Mouse (Mus musculus): ENCODE results near the gene Krtap13-1. TPM values are rescaled to one million over a fixed set of nuclear protein-coding genes. Genes with fewer than 3 reads are reported as not detected.
"Not testable (repeated sequence)": the region's sequence is repeated elsewhere in the genome, so short reads cannot be mapped to it uniquely, and the experiment has no call there.

Gene Krtap13-1
- polyA plus RNA-seq, 1 experiment from 2014 or later: not detected

DNA sequence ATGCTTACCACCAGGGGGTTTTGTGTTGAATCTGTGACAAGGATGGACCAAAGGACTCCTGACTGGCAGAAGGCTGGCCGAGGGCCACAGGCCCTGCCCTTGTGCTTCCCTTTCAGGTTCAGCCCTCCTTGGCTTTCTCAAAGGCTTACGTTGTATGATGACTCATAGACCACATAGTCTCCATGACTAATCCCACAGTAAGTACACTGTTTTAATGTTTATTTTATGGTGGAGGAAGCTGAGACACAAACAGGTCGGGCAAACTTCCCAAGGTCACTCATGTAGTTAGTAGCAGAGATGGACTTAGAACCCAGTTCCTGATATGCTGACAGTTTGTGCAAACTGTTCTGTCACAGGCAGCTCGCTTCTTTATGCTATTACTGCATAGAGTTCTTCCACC is 17.9 kb upstream of the Krtap13-1 start:
- WGBS (ENCODE audit: insufficient replicate concordance): 46% methylated on average over 4 of the region's 4 CpGs
- Histone ChIP-seq H3K27ac (ENCODE audit: low read depth) (no peak overlapping the region), H3K36me3 (replicated peaks; ENCODE audit: insufficient read depth, low read length) (no peaks in the 10 kb centered on the region), H3K9me3 (ENCODE audit: low read length) (no peaks in the 10 kb centered on the region), H3K9ac (replicated peaks) (no peak overlapping the region), H3K4me3 (ENCODE audit: low read depth, low read length) (no peak overlapping the region), H3K4me1 (ENCODE audit: insufficient read depth) (no peaks in the 10 kb centered on the region), H3K4me2 (ENCODE audit: low read depth, low read length) (no peak overlapping the region), H3K27me3 (ENCODE audit: insufficient read depth, low read length) (no peaks in the 10 kb centered on the region)
- DNase-seq: peak; percentile 33
- TF ChIP-seq CTCF (IDR thresholded peaks at IDR 0.05; ENCODE audit: low read depth): peak; percentile 21; the same call in 1 of the 2 replicates
- no peak for TF ChIP-seq EP300 (IDR thresholded peaks at IDR 0.05; ENCODE audit: low read depth)
- ATAC-seq: peak; percentile 93

DNA sequence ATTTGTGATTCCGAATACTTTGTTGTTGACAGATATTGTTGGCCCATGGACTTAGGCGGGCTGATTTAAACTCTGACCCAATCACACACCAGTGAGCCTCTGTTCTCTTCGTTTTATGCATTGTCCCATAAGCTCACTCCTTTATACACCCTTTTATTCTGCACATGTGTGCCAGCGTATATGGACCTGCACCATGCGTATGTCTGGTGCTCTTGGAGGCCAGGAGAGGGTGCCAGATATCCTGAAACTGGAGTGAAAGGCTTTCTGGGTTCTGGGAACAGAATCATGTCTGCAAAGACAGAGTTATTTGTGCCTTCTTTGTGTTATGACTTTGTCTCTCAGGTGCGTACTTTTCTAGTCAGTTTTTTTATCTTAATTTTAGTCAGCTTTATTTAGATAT is 17.4 kb upstream of the Krtap13-1 start:
- no peaks in the 10 kb centered on the region for H3K27me3 ChIP-seq (ENCODE audit: insufficient read depth, low read length)
- DNase-seq (no peak), ATAC-seq (peak; percentile 70)
- H3K9me3 ChIP-seq (ENCODE audit: low read length): no peaks in the 10 kb centered on the region
- H3K4me3 ChIP-seq (ENCODE audit: low read depth, low read length): no peak overlapping the region
- H3K4me2 ChIP-seq (ENCODE audit: low read depth, low read length): no peak overlapping the region
- H3K27ac ChIP-seq (ENCODE audit: low read depth): no peak overlapping the region
- no peaks in the 10 kb centered on the region for H3K36me3 ChIP-seq (replicated peaks; ENCODE audit: insufficient read depth, low read length)
- H3K4me1 ChIP-seq (ENCODE audit: insufficient read depth): no peaks in the 10 kb centered on the region
- TF ChIP-seq EP300 (IDR thresholded peaks at IDR 0.05; ENCODE audit: low read depth) (no peak), CTCF (IDR thresholded peaks at IDR 0.05; ENCODE audit: low read depth) (peak; percentile 64)
- H3K9ac ChIP-seq (replicated peaks): no peak overlapping the region
- WGBS (ENCODE audit: insufficient replicate concordance): 68% methylated on average over 6 of the region's 6 CpGs

DNA sequence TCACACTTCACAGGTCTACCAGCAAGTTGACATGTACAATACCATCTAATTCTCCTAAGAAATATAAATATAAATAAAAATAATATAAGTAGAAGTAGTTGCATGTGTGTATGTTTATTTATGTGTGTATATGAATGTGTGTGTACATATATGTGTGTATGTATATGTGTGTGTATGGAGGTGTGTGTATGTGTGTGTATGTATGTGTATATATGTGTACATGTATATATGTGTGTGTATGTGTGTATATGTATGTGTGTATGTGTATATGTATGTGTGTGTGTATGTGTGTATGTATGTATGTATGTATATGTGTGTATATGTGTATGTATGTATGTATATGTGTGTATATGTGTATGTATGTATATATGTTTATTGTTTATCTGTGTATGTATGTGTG is 12.1 kb upstream of the Krtap13-1 start:
- H3K4me2 ChIP-seq (ENCODE audit: low read depth, low read length): no peak overlapping the region
- no peaks in the 10 kb centered on the region for H3K27me3 ChIP-seq (ENCODE audit: insufficient read depth, low read length)
- H3K4me3 ChIP-seq (ENCODE audit: low read depth, low read length): no peak overlapping the region
- H3K4me1 ChIP-seq (ENCODE audit: insufficient read depth): no peaks in the 10 kb centered on the region
- H3K27ac ChIP-seq (ENCODE audit: low read depth): no peak overlapping the region
- TF ChIP-seq EP300 (IDR thresholded peaks at IDR 0.05; ENCODE audit: low read depth) (no peak), CTCF (IDR thresholded peaks at IDR 0.05; ENCODE audit: low read depth) (no peak)
- no peak for ATAC-seq
- H3K9ac ChIP-seq (replicated peaks): no peak overlapping the region
- no peaks in the 10 kb centered on the region for H3K9me3 ChIP-seq (ENCODE audit: low read length)
- no peak for DNase-seq
- H3K36me3 ChIP-seq (replicated peaks; ENCODE audit: insufficient read depth, low read length): no peaks in the 10 kb centered on the region

DNA sequence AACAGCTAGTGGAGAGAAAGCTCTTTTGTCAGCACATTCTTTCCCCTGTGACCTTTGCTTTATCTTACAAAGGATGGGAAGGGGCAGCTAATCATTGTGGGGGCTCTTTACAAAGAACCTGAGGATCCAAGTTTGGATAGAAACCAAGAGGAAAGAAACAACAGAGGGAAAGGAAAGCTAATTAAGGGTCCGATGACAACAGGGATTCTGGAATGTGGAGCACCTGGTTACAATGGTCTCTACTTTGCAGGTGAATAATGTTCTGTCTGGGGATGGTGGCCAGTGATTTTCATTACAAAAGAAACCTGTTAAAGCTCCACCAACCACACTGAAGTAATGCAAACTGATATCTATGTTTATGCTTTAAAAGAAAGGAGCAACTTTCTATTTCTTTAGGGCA is 8.6 kb upstream of the Krtap13-1 start:
- no peak overlapping the region for H3K4me3 ChIP-seq (ENCODE audit: low read depth, low read length)
- no peaks in the 10 kb centered on the region for H3K36me3 ChIP-seq (replicated peaks; ENCODE audit: insufficient read depth, low read length)
- H3K27ac ChIP-seq (ENCODE audit: low read depth): no peak overlapping the region
- H3K4me1 ChIP-seq (ENCODE audit: insufficient read depth): no peaks in the 10 kb centered on the region
- 29% methylated on average over 1 of the region's 1 CpGs for WGBS (ENCODE audit: insufficient replicate concordance)
- DNase-seq (no peak), ATAC-seq (no peak)
- H3K9ac ChIP-seq (replicated peaks): no peak overlapping the region
- TF ChIP-seq CTCF (IDR thresholded peaks at IDR 0.05; ENCODE audit: low read depth) (no peak), EP300 (IDR thresholded peaks at IDR 0.05; ENCODE audit: low read depth) (no peak)
- no peaks in the 10 kb centered on the region for H3K9me3 ChIP-seq (ENCODE audit: low read length)
- no peaks in the 10 kb centered on the region for H3K27me3 ChIP-seq (ENCODE audit: insufficient read depth, low read length)
- no peak overlapping the region for H3K4me2 ChIP-seq (ENCODE audit: low read depth, low read length)

DNA sequence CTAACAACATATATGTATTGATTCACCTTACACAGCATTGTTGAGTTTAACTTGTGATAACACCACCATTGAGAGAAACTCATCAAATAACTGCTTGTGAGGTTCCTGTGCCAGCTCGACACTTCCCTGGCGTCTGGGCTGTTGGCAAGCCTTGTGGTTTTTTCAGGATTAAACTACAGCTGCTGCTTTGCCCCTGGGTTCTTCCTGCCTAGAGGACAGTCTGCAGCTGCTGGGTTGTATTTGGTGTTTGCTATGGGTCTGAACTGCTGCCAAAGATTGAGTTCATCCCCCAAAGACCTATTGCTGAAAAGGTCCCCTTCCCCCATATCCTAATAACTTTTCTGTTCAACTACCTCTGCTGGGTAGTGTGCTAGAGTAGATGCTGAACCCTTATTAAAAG is 6.7 kb downstream of the Krtap13-1 start:
- H3K27ac ChIP-seq (ENCODE audit: low read depth): no peak overlapping the region
- no peak overlapping the region for H3K4me2 ChIP-seq (ENCODE audit: low read depth, low read length)
- no peak for TF ChIP-seq CTCF (IDR thresholded peaks at IDR 0.05; ENCODE audit: low read depth)
- no peak for TF ChIP-seq EP300 (IDR thresholded peaks at IDR 0.05; ENCODE audit: low read depth)
- ATAC-seq (no peak), DNase-seq (no peak)
- H3K4me1 ChIP-seq (ENCODE audit: insufficient read depth): no peaks in the 10 kb centered on the region
- no peak overlapping the region for H3K4me3 ChIP-seq (ENCODE audit: low read depth, low read length)
- no peak overlapping the region for H3K9ac ChIP-seq (replicated peaks)
- H3K9me3 ChIP-seq (ENCODE audit: low read length): no peaks in the 10 kb centered on the region
- H3K36me3 ChIP-seq (replicated peaks; ENCODE audit: insufficient read depth, low read length): no peaks in the 10 kb centered on the region
- 38% methylated on average over 2 of the region's 2 CpGs for WGBS (ENCODE audit: insufficient replicate concordance)
- no peaks in the 10 kb centered on the region for H3K27me3 ChIP-seq (ENCODE audit: insufficient read depth, low read length)

DNA sequence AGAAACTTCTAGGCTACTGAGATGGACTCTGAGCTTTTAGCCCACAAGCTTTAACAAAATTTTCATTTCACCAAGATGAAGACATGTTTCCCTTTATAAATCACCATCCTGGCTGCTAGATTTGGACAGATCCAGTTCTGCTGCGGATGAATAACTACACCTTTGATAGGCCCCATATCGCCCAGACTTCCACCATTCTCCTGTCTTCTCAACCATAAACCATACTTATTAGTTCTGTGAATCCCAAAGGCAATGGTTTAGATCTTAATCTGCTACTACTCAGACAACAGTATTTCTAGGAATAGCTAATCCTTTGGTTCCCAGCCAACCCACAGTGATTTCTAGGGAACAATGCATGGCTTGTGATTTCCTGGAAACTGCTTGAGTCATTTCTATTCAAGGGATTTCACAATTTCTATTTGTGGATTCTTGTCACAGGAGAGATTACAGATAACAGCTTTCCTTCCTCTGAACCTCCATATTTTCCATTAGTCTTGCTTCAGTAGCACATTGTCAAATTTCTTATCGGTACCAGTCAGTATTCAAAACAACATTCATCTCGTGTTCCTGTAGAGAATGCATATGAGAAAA is 16.2 kb downstream of the Krtap13-1 start:
- DNase-seq: no peak
- no peaks in the 10 kb centered on the region for H3K27me3 ChIP-seq (ENCODE audit: insufficient read depth, low read length)
- ATAC-seq: no peak

DNA sequence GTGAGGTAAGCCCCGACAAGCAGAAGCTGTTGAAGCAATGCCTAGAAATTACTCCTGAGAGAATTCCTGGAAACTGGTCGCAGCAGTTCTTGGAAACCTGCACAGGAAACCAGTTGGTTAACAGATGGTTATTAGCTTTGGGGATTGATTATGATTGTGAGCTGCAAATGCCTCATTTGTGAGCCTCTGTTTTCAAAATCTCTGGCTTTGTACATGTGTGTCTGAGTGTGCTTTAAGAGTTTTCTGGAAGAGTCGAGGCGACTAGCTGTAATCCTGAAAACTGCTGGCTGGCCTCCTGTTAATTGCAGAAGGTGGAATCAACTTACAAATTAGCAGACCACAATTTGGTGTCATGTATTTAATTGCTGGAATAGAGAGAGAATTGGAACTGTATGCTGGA is 19.3 kb downstream of the Krtap13-1 start:
- H3K9me3 ChIP-seq (ENCODE audit: low read length): no peaks in the 10 kb centered on the region
- H3K27ac ChIP-seq (ENCODE audit: low read depth): no peak overlapping the region
- H3K4me1 ChIP-seq (ENCODE audit: insufficient read depth): no peaks in the 10 kb centered on the region
- no peak overlapping the region for H3K9ac ChIP-seq (replicated peaks)
- no peak for ATAC-seq
- H3K4me2 ChIP-seq (ENCODE audit: low read depth, low read length): no peak overlapping the region
- no peak for TF ChIP-seq EP300 (IDR thresholded peaks at IDR 0.05; ENCODE audit: low read depth)
- DNase-seq: no peak
- no peak overlapping the region for H3K4me3 ChIP-seq (ENCODE audit: low read depth, low read length)
- WGBS (ENCODE audit: insufficient replicate concordance): 68% methylated on average over 4 of the region's 4 CpGs
- H3K27me3 ChIP-seq (ENCODE audit: insufficient read depth, low read length): no peaks in the 10 kb centered on the region
- H3K36me3 ChIP-seq (replicated peaks; ENCODE audit: insufficient read depth, low read length): no peaks in the 10 kb centered on the region

More for the DNA sequence above, 16.2 kb downstream of the Krtap13-1 start:
- Histone ChIP-seq H3K4me2 (ENCODE audit: low read depth, low read length) (no peak overlapping the region), H3K4me1 (ENCODE audit: insufficient read depth) (no peaks in the 10 kb centered on the region), H3K9me3 (ENCODE audit: low read length) (no peaks in the 10 kb centered on the region), H3K27ac (ENCODE audit: low read depth) (no peak overlapping the region), H3K4me3 (ENCODE audit: low read depth, low read length) (no peak overlapping the region), H3K9ac (replicated peaks) (no peak overlapping the region), H3K36me3 (replicated peaks; ENCODE audit: insufficient read depth, low read length) (no peaks in the 10 kb centered on the region)
- WGBS (ENCODE audit: insufficient replicate concordance): 61% methylated on average over 4 of the region's 4 CpGs
- TF ChIP-seq CTCF (IDR thresholded peaks at IDR 0.05; ENCODE audit: low read depth) (no peak), EP300 (IDR thresholded peaks at IDR 0.05; ENCODE audit: low read depth) (peak; percentile 69)

DNA sequence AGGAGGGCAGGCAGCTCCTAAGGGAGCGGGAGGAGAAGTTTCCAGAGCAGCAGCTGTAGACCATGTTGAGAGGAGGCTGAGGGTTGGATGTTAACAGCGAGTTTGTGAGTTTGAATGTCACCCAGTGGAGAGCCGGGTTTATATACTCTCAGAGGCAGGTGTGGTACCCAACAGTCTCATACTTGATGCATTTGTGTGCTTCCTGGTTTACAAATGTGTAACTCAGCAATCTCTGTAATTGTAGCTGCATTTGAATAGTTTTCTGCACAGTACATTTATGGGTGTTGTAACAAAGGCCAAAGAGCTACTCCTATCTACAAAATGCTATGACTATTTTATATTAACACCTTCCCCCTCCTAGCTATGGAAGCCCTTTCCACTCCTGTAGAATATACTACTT is 22.9 kb downstream of the Krtap13-1 start, which contains the start of gene Krtap13:
Gene Krtap13, minus strand, starts transcription at position 101 of the 400 bp plus-strand sequence.
- not testable (repeated sequence) for H3K27me3 ChIP-seq (ENCODE audit: insufficient read depth, low read length); H3K4me3 ChIP-seq (ENCODE audit: low read depth, low read length); H3K9ac ChIP-seq (replicated peaks); H3K9me3 ChIP-seq (ENCODE audit: low read length); H3K4me1 ChIP-seq (ENCODE audit: insufficient read depth); H3K27ac ChIP-seq (ENCODE audit: low read depth); H3K4me2 ChIP-seq (ENCODE audit: low read depth, low read length); H3K36me3 ChIP-seq (replicated peaks; ENCODE audit: insufficient read depth, low read length); ATAC-seq; DNase-seq
- 75% methylated on average over 3 of the region's 3 CpGs for WGBS (ENCODE audit: insufficient replicate concordance)

DNA sequence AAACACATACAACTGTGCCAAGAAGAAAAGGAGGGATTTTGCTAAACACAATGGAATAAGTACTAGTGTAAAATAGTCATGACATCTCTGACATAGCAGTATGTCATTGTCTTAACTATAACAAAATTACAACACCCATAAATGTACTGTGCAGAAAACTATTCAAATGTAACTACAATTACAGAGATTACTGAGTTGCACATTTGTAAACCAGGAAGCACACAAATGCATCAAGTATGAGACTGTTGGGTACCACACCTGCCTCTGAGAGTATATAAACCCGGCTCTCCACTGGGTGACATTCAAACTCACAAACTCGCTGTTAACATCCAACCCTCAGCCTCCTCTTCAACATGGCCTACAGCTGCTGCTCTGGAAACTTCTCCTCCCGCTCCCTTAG is 29.9 kb downstream of the Krtap13-1 start, which contains the start of gene 2310034C09Rik:
Gene 2310034C09Rik, plus strand, starts transcription at position 301 of the 400 bp plus-strand sequence.
- not testable (repeated sequence) for H3K27ac ChIP-seq (ENCODE audit: low read depth); H3K27me3 ChIP-seq (ENCODE audit: insufficient read depth, low read length); ATAC-seq; H3K4me1 ChIP-seq (ENCODE audit: insufficient read depth); H3K36me3 ChIP-seq (replicated peaks; ENCODE audit: insufficient read depth, low read length); H3K4me2 ChIP-seq (ENCODE audit: low read depth, low read length); H3K9me3 ChIP-seq (ENCODE audit: low read length); H3K4me3 ChIP-seq (ENCODE audit: low read depth, low read length); DNase-seq; H3K9ac ChIP-seq (replicated peaks)
- WGBS (ENCODE audit: insufficient replicate concordance): 75% methylated on average over 3 of the region's 3 CpGs

Data from liver, postnatal 0 days (tissue).